Mouse (Mus musculus) brown adipose tissue, adult 24 weeks (tissue): ENCODE results near the gene Blmh. TPM values are rescaled to one million over a fixed set of nuclear protein-coding genes. Genes with fewer than 3 reads are reported as not detected.

ENCODE experiments used
- H3K27ac ChIP-seq: fragments of 200-500 bp; replicated peaks from 2 replicates; pipeline ENCODE4 v1.5.1; 2012; ENCODE audit warnings: low read depth, mild to moderate bottlenecking, low read length
- H3K4me1 ChIP-seq: fragments of 200-500 bp; 2 replicates; pipeline ENCODE4 v1.6.1; 2012; ENCODE audit warnings: low read length, mixed read lengths; ENCODE audit not compliant: control insufficient read depth, insufficient read depth, insufficient read length
- H3K4me3 ChIP-seq: fragments of 200-500 bp; 2 replicates; pipeline ENCODE4 v1.5.1; 2012; ENCODE audit warnings: low read depth, mild to moderate bottlenecking, low read length, moderate library complexity; ENCODE audit not compliant: insufficient read depth
- polyA plus RNA-seq: library from polyadenylated mRNA; stranded (reverse); fragments of >200 nt; gene quantifications from 2 replicates; pipeline ENCODE4 v1.2.4, GENCODE M21; 2012; ENCODE audit not compliant: missing spikeins, insufficient read depth, insufficient read length

Blmh gene
- polyA plus RNA-seq, 1 experiment: 32.1 TPM

- Histone ChIP-seq H3K4me3 (no peak overlapping the region), H3K4me1 (no peaks in the 10 kb centered on the region), H3K27ac (no peak overlapping the region)
Observed at GRCm38 (mm10) chr11:77002361-77002760, 77.8 kb downstream of the Blmh start.

GRCm38 (mm10) chr11:77005881-77006280, 81.3 kb downstream of the Blmh start:
- Histone ChIP-seq H3K27ac (no peak overlapping the region), H3K4me3 (no peak overlapping the region), H3K4me1 (no peaks in the 10 kb centered on the region)

- no peaks in the 10 kb centered on the region for H3K4me1 ChIP-seq
- H3K27ac ChIP-seq: no peak overlapping the region
- H3K4me3 ChIP-seq: no peak overlapping the region
Observed at GRCm38 (mm10) chr11:77006616-77007015, 82.0 kb downstream of the Blmh start.

GRCm38 (mm10) chr11:77009069-77010025, 84.7 kb downstream of the Blmh start:
- no peak overlapping the region for H3K27ac ChIP-seq
- H3K4me3 ChIP-seq: no peak overlapping the region
- no peaks in the 10 kb centered on the region for H3K4me1 ChIP-seq

- no peaks in the 10 kb centered on the region for H3K4me1 ChIP-seq
- H3K27ac ChIP-seq: no peak overlapping the region
- no peak overlapping the region for H3K4me3 ChIP-seq
Observed at GRCm38 (mm10) chr11:77010762-77011475, 86.3 kb downstream of the Blmh start.

- no peak overlapping the region for H3K27ac ChIP-seq
- H3K4me3 ChIP-seq: no peak overlapping the region
- H3K4me1 ChIP-seq: no peaks in the 10 kb centered on the region
Observed at GRCm38 (mm10) chr11:77018046-77018445, 93.4 kb downstream of the Blmh start.

GRCm38 (mm10) chr11:77019539-77019938, 94.9 kb downstream of the Blmh start:
- Histone ChIP-seq H3K4me3 (no peak overlapping the region), H3K4me1 (no peaks in the 10 kb centered on the region), H3K27ac (no peak overlapping the region)

- H3K4me1 ChIP-seq: no peaks in the 10 kb centered on the region
- no peak overlapping the region for H3K27ac ChIP-seq
- no peak overlapping the region for H3K4me3 ChIP-seq
Observed at GRCm38 (mm10) chr11:77021749-77022396, 97.3 kb downstream of the Blmh start.

- Histone ChIP-seq H3K27ac (no peak overlapping the region), H3K4me1 (no peaks in the 10 kb centered on the region), H3K4me3 (no peak overlapping the region)
Observed at GRCm38 (mm10) chr11:77026559-77026958, 102.0 kb downstream of the Blmh start.

GRCm38 (mm10) chr11:77028157-77028556, 103.5 kb downstream of the Blmh start:
- Histone ChIP-seq H3K4me3 (no peak overlapping the region), H3K4me1 (no peaks in the 10 kb centered on the region), H3K27ac (no peak overlapping the region)

GRCm38 (mm10) chr11:77031151-77031934, 106.7 kb downstream of the Blmh start:
- Histone ChIP-seq H3K27ac (no peak overlapping the region), H3K4me3 (no peak overlapping the region), H3K4me1 (no peaks in the 10 kb centered on the region)

Other genes starting within 250 kb of the Blmh start
- 368 and 373 TPM in 2 replicates for gene Trarg1, start 245.0 kb upstream of the Blmh start, polyA plus RNA-seq
- 40.1 and 44.5 TPM in 2 replicates for gene Gosr1, start 161.2 kb upstream of the Blmh start, polyA plus RNA-seq
- gene Cpd, start 77.8 kb upstream of the Blmh start, polyA plus RNA-seq: 17.4 and 18.6 TPM in 2 replicates
- 1.4 and 1.5 TPM in 2 replicates for gene Tmigd1, start 22.6 kb upstream of the Blmh start, polyA plus RNA-seq
- gene Slc6a4, start 73.8 kb downstream of the Blmh start, polyA plus RNA-seq: not detected in 2 replicates
- 10.3 and 12.1 TPM in 2 replicates for gene Nsrp1, start 153.6 kb downstream of the Blmh start, polyA plus RNA-seq